Comparison of ENCODE assay signal across 8 mouse cellular contexts in genomic region chr1:89941701-89942381, GRCm38 (mm10). TPM values are rescaled to one million over a fixed set of nuclear protein-coding genes. Genes with fewer than 3 reads are reported as not detected.
DNase-seq lines count a peak whose midpoint lies in the region; ATAC-seq lines count a peak whose summit lies in the region.

No protein-coding gene starts in this region.

- DNase-seq in lung, postnatal 10 days, result no peak
- peak; percentile 43 for DNase-seq in forebrain, embryonic 10.5 days (ENCODE audit: extremely low spot score, low spot score)
- no peak for DNase-seq in frontal cortex, postnatal 25 days (ENCODE audit: low spot score in 2 of 2)
- DNase-seq in ovary, postnatal 14 days (ENCODE audit: low spot score), result no peak
- no peak for DNase-seq in lung, postnatal 36 days

- no peak overlapping the region for H3K27ac ChIP-seq in lung, embryonic 16.5 days (ENCODE audit: low read length)
- no peak overlapping the region; the same call in 1 of the 2 replicates for H3K27ac ChIP-seq in forebrain, embryonic 10.5 days
- H3K27ac ChIP-seq in limb, embryonic 12.5 days, result no peak overlapping the region
- no peak overlapping the region for H3K27ac ChIP-seq in stomach, embryonic 16.5 days (ENCODE audit: low read length)

- peaks cover 82% of the 10 kb centered on the region for H3K27me3 ChIP-seq in lung, embryonic 16.5 days (ENCODE audit: control insufficient read depth, insufficient read depth, low read depth, low read length)
- H3K27me3 ChIP-seq in forebrain, embryonic 10.5 days (ENCODE audit: poor library complexity, severe bottlenecking), result peaks cover 99% of the 10 kb centered on the region
- peaks cover 85% of the 10 kb centered on the region for H3K27me3 ChIP-seq in limb, embryonic 12.5 days
- H3K27me3 ChIP-seq in stomach, embryonic 16.5 days (ENCODE audit: control insufficient read depth, insufficient read depth, low read length), result peaks cover 76% of the 10 kb centered on the region

- H3K9me3 ChIP-seq in lung, embryonic 16.5 days (ENCODE audit: control insufficient read depth, low read length), result no peaks in the 10 kb centered on the region
- no peaks in the 10 kb centered on the region for H3K9me3 ChIP-seq in forebrain, embryonic 10.5 days
- H3K9me3 ChIP-seq in limb, embryonic 12.5 days, result no peaks in the 10 kb centered on the region
- H3K9me3 ChIP-seq in stomach, embryonic 16.5 days (replicated peaks; ENCODE audit: control insufficient read depth, low read length), result no peaks in the 10 kb centered on the region

- no peak overlapping the region for H3K9ac ChIP-seq in lung, embryonic 16.5 days (ENCODE audit: low read length)
- peak overlapping the region; percentile 37; the same call in 1 of the 2 replicates for H3K9ac ChIP-seq in limb, embryonic 12.5 days (replicated peaks)
- 0 out of 2 replicates have a peak overlapping the region, but pooled peaks have one; percentile 26 for H3K9ac ChIP-seq in stomach, embryonic 16.5 days (ENCODE audit: low read length)

- WGBS in lung, embryonic 16.5 days, result under 1% methylated on average over 40 of the region's 40 CpGs
- WGBS in forebrain, embryonic 10.5 days, result under 1% methylated on average over 40 of the region's 40 CpGs
- under 1% methylated on average over 40 of the region's 40 CpGs for WGBS in limb, embryonic 12.5 days
- 1% methylated on average over 40 of the region's 40 CpGs for WGBS in stomach, embryonic 16.5 days

- H3K4me1 ChIP-seq in lung, embryonic 16.5 days (replicated peaks; ENCODE audit: control insufficient read depth, insufficient read depth, low read length), result peaks cover 6% of the 10 kb centered on the region
- peaks cover 30% of the 10 kb centered on the region for H3K4me1 ChIP-seq in forebrain, embryonic 10.5 days
- H3K4me1 ChIP-seq in limb, embryonic 12.5 days (replicated peaks), result peaks cover 15% of the 10 kb centered on the region
- H3K4me1 ChIP-seq in stomach, embryonic 16.5 days (ENCODE audit: control insufficient read depth, insufficient read depth, low read length), result peaks cover 9% of the 10 kb centered on the region

- peak overlapping the region; percentile 23 for H3K4me3 ChIP-seq in lung, embryonic 16.5 days (ENCODE audit: low read length)
- peak overlapping the region; percentile 52 for H3K4me3 ChIP-seq in forebrain, embryonic 10.5 days
- H3K4me3 ChIP-seq in limb, embryonic 12.5 days (replicated peaks), result peak overlapping the region; percentile 35
- peak overlapping the region; percentile 25 for H3K4me3 ChIP-seq in stomach, embryonic 16.5 days (replicated peaks; ENCODE audit: low read length)

- ATAC-seq in lung, embryonic 16.5 days (ENCODE audit: low read depth), result no peak
- 0 out of 2 replicates have a peak, but pooled peaks have one; percentile 4 for ATAC-seq in limb, embryonic 12.5 days (ENCODE audit: insufficient number of reproducible peaks, insufficient read depth, low FRiP score, low TSS enrichment, low read depth)
- ATAC-seq in stomach, embryonic 16.5 days (ENCODE audit: insufficient read depth, low FRiP score), result no peak

- H3K36me3 ChIP-seq in lung, embryonic 16.5 days (ENCODE audit: control insufficient read depth, insufficient read depth, low read length), result no peaks in the 10 kb centered on the region
- H3K36me3 ChIP-seq in forebrain, embryonic 10.5 days (replicated peaks), result no peaks in the 10 kb centered on the region
- H3K36me3 ChIP-seq in limb, embryonic 12.5 days, result no peaks in the 10 kb centered on the region
- H3K36me3 ChIP-seq in stomach, embryonic 16.5 days (ENCODE audit: control insufficient read depth, insufficient read depth, low read length), result no peaks in the 10 kb centered on the region

- peak overlapping the region; percentile 31 for H3K4me2 ChIP-seq in lung, embryonic 16.5 days (ENCODE audit: low read depth, low read length)
- H3K4me2 ChIP-seq in limb, embryonic 12.5 days, result peak overlapping the region; percentile 57
- H3K4me2 ChIP-seq in stomach, embryonic 16.5 days (ENCODE audit: low read depth, low read length), result peak overlapping the region; percentile 40; the same call in 1 of the 2 replicates

RNA-seq across cellular contexts. Expression of gene Gbx2, which starts 10.9 kb away (rescaled TPM):
- not detected in 2 replicates for polyA plus RNA-seq in lung, embryonic 16.5 days (2015; fragmentation: Nextera tagmentation; extraction: Ambion mirVana)
- 1.2 and 1.5 TPM in 2 replicates for polyA plus RNA-seq in forebrain, embryonic 10.5 days (2016; fragmentation: Nextera tagmentation; extraction: Ambion mirVana)
- polyA plus RNA-seq in limb, embryonic 12.5 days (2016; fragmentation: Nextera tagmentation; extraction: Ambion mirVana), result 0.22 TPM in 1 of 2 replicates, not detected in the other
- not detected in 2 replicates for polyA plus RNA-seq in stomach, embryonic 16.5 days (2015; fragmentation: Nextera tagmentation; extraction: Ambion mirVana)
